Mouse (Mus musculus) lung, adult 2 months (tissue): ENCODE results near the gene Mybpc2. TPM values are rescaled to one million over a fixed set of nuclear protein-coding genes. Genes with fewer than 3 reads are reported as not detected.

ENCODE experiments used
- DNase-seq: peaks from one replicate; pipeline ENCODE4 v3.0.0; 2022
- H3K4me1 ChIP-seq: fragments of 200-500 bp; 2 replicates; pipeline ENCODE4 v1.6.1; 2011; ENCODE audit warnings: low read length; ENCODE audit not compliant: control insufficient read depth, insufficient read depth
- H3K4me3 ChIP-seq: fragments of 200-500 bp; replicated peaks from 2 replicates; pipeline ENCODE3; 2011; ENCODE audit warnings: low read depth, mild to moderate bottlenecking, control low read depth, low read length; ENCODE audit errors: extremely low read depth
- CTCF ChIP-seq: fragments of 200-500 bp; IDR thresholded peaks from 2 replicates; pipeline ENCODE4 v1.5.1; 2011; ENCODE audit warnings: mild to moderate bottlenecking, low read length, control low read depth; ENCODE audit not compliant: insufficient read depth
- POLR2A ChIP-seq: fragments of 200-500 bp; IDR thresholded peaks from 2 replicates; pipeline ENCODE4 v1.6.1; 2011; ENCODE audit warnings: low read depth, mild to moderate bottlenecking, control low read depth, low read length, borderline replicate concordance; ENCODE audit errors: extremely low read depth
- WGBS: fragments of 180-500 bp; shearing (Covaris S2); methylation state at CpG from one replicate; pipeline ENCODE4 v1.1.7; 2018; 5-methylcytosine and 5-hydroxymethylcytosine counted together
- polyA plus RNA-seq: library from polyadenylated mRNA; depleted of rRNA; stranded (reverse); fragments of >200 nt; gene quantifications from 2 replicates; pipeline ENCODE4 v1.2.3, GENCODE M21; 2012

The Mybpc2 gene
- polyA plus RNA-seq, 1 experiment = 10.5 TPM

DNA sequence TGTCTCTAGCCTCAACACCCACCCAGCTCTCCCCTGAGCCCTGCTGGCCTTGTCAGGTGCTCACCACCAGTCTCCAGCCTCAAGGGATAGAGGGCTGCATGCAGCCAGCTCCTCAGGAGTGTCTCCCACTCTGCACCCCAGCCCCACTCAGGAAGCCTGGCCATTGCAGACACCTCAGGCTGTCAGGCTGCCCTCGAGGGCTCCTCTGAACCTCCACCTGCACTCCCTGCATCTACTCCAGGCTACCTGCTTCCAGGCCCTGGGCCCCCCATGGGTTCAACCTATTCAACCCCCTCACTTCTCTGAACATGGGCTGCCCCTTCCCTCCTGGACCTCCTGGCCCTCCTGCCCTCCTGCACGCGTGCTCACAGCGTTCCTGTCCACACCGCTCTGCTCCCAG is 33.1 kb downstream of the Mybpc2 start:
- DNase-seq = no peak
- Histone ChIP-seq H3K4me3 (no peak overlapping the region), H3K4me1 (no peaks in the 10 kb centered on the region)
- WGBS = 95% methylated on average over 5 of the region's 5 CpGs
- no peak for TF ChIP-seq POLR2A
- TF ChIP-seq CTCF = no peak

DNA sequence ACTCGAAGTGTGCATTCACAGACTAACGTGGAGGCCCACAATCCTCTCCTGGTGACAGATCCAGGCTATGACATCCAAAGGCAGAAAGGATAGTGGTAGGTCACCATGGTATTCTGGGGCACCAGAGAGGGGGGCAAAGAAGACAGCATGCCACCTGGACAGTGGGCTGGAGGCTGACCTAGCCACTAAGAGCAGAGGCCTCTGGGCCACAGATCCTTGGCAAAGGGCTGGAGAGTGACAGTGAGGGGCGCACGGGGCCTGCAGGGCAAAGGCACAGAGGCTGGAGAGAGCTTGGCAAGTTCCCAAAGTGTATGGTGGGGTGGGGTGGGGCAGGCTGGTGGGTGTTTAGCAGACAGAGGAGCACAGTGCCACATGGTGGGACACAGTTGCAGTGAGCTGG is 34.2 kb downstream of the Mybpc2 start:
- no peak for DNase-seq
- H3K4me1 ChIP-seq = no peaks in the 10 kb centered on the region
- no peak for TF ChIP-seq CTCF
- no peak for TF ChIP-seq POLR2A
- 80% methylated on average over 4 of the region's 4 CpGs for WGBS
- H3K4me3 ChIP-seq = no peak overlapping the region

DNA sequence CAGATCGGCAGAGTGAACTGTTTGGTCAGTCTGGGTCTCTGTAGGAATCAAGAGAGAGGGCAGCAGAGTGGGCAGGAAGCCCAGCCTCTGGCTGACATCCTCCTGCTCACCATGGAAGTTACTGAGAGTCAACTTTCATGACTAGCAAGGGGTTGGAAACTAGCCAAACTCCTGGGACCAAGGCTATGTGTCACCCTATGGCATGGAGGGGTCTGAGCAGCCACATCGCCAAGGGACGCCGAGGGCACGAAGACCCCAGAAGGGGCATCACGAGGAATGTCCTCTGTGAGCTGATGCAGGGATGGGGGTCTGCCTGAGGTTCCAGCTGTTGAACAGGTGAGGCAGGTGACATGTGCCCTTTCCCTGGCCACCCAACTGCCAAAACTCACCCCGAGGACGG is 35.9 kb downstream of the Mybpc2 start:
- no peak for DNase-seq
- TF ChIP-seq POLR2A = no peak
- TF ChIP-seq CTCF = no peak
- no peak overlapping the region for H3K4me3 ChIP-seq
- no peaks in the 10 kb centered on the region for H3K4me1 ChIP-seq
- 89% methylated on average over 8 of the region's 8 CpGs for WGBS

DNA sequence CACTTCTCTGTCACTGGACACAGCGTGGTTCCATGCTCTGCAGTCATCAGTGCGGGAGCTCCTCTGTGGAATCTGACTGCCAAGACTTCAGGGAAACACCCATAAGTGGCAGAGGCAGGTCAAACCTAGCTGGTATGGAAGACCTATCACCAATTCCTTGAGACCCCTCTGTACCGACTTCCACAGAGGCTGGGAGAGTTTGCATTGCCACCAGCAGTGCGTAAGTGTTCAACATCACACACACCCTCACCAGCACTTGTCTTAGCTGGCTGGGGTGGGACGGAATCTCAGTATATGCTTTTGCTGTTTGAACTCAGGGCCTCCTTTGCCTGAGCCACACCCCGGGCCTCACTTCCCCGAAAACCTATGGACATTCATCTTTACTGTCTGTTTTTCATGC is 36.5 kb downstream of the Mybpc2 start:
- Histone ChIP-seq H3K4me3 (no peak overlapping the region), H3K4me1 (no peaks in the 10 kb centered on the region)
- 85% methylated on average over 7 of the region's 7 CpGs for WGBS
- TF ChIP-seq CTCF (no peak), POLR2A (no peak)
- DNase-seq = no peak

DNA sequence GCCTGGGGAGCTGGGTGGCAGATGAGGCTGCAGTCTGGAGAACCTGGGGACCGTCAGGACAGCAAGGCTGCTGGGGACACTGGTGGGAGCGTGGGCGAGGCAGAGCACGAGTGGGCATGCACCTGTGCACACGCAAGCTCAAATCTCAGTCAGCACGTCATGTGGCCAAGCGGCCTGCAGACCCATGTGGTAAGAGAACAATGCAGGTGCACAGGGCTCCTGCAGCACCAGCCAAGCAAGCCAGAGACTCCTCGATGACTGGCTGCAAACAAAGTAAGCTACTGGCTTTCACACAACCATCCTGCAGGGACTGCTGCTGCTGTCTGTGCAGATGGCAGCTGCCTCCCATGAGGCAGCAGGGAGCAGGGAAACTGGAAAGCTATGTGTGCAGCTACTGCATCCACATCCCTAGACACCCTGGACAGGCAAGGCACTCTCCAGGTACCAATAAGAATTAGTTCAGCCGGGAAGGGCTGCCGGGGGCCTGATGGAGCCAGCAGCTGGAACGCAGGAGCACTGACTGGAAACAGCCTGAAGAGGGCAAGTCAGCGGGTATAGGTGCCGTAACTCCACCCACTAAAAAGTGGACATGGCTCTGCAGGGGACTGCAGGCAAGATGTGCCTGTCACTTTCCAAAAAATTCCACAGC is 37.4 kb downstream of the Mybpc2 start:
- H3K4me3 ChIP-seq = no peak overlapping the region
- no peak for DNase-seq
- no peaks in the 10 kb centered on the region for H3K4me1 ChIP-seq
- TF ChIP-seq POLR2A (no peak), CTCF (no peak)
- WGBS = 71% methylated on average over 13 of the region's 13 CpGs

DNA sequence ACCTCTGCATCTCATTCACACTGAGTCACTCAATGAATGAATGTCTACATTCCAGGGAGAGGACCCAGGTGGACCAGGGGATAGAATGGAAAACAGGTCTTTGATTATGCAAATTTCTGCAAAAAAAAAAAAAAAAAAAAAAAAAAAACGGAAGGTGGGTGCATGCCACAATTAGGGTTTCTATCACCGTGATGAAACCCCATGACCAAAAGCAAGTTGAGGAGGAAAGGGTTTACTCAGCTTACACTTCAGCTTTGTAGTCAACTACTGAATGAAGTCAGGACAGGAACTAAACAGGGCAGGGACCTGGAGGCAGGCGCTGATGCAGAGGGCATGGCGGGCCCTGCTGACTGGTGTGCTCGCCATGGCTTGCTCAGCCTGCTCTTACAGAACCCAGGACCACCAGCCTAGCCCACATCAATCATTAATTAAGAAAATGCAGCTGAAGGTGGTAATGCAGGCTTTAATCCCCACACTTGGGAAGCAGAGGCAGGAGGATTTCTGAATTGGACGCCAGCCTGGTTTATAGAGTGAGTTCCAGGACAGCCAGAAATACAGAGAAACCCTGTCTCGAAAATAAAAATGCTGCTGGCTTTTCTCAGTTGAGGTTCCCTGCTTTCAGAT is 38.8 kb downstream of the Mybpc2 start:
- H3K4me1 ChIP-seq = no peaks in the 10 kb centered on the region
- no peak overlapping the region for H3K4me3 ChIP-seq
- no peak for TF ChIP-seq POLR2A
- DNase-seq = no peak
- WGBS = 74% methylated on average over 7 of the region's 7 CpGs

DNA sequence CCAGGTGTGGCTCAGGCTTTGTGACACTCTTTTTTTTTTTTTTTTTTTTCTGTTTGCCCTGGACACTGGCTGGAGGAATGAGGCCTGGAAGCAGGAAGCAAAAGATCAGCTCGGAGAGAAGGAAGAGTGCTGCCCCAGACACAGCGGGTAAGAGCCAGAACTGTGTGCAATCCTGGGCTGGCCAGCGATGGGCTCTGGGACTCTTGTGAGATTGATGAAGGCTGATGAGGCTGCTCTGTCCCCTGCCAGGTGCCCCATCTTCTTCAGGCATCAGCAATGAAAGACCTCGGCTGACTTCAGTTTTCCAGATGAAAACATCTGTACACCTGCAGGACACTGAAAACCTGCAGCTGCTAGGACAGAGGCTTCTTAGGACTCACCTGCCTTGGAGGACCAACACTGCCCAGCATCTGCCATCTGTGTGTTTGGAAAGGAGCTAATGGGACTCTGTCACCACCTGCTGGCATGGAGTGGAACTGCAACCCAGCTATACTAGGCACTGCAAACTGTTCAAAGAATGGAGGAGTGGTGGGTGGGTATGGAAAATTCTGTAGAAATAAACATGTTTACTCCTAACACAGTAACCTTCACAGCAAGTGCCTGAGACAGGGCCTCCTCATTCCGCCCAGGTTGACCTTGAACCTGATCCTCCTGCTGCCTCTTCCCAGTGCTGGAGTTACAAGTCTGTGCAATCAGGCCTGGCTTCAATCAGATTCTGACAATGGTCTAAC is 39.5 kb downstream of the Mybpc2 start:
- WGBS = 32% methylated on average over 5 of the region's 5 CpGs
- peak; percentile 71 for DNase-seq
- TF ChIP-seq POLR2A (no peak), CTCF (peak; percentile 99)
- Histone ChIP-seq H3K4me3 (no peak overlapping the region), H3K4me1 (no peaks in the 10 kb centered on the region)

DNA sequence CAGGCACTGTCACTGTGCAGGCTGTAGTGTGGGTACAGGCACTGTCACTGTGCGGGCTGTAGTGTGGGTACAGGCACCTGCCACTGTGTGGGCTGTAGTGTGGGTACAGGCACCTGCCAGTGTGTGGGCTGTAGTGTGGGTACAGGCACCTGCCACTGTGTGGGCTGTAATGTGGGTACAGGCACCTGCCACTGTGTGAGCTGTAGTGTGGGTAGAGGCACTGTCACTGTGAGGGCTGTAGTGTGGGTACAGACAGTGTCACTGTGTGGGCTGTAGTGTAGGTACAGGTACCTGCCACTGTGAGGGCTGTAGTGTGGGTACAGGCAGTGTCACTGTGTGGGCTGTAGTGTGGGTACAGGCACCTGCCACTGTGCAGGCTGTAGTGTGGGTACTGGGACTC is 40.3 kb downstream of the Mybpc2 start:
- Histone ChIP-seq H3K4me1 (no peaks in the 10 kb centered on the region), H3K4me3 (no peak overlapping the region)
- DNase-seq = no peak
- WGBS = 96% methylated on average over 1 of the region's 1 CpGs
- TF ChIP-seq CTCF = no peak
- no peak for TF ChIP-seq POLR2A

DNA sequence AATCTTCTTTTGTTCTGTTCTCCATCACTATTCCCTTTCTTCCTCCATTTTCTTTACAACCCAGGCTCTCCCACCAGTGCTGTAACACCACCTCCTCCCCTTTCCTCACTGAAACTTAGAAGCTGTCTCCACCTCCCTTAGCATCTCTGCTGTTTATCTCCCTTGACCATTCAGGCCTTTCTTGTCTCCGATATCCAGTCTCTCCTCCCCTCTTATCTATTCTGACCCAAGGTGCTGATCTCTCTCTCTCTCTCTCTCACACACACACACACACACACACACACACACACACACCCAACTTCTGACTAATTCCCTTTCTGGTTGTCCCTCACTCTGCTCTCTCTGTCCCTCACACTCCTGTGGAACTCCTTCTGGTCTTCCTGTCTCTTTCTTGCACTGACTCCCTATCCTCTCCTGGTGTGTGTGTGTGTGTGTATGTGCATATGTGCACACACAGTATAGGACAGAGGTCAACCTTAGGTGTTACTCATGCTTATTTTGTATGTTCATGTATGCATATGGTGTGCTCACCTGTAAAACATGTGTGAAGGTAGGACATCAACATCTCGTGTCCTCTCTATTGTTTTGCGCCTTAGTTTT is 41.5 kb downstream of the Mybpc2 start:
- Histone ChIP-seq H3K4me3 (no peak overlapping the region), H3K4me1 (no peaks in the 10 kb centered on the region)
- no peak for TF ChIP-seq POLR2A
- no peak for TF ChIP-seq CTCF
- DNase-seq = no peak
- WGBS = 57% methylated on average over 3 of the region's 3 CpGs

DNA sequence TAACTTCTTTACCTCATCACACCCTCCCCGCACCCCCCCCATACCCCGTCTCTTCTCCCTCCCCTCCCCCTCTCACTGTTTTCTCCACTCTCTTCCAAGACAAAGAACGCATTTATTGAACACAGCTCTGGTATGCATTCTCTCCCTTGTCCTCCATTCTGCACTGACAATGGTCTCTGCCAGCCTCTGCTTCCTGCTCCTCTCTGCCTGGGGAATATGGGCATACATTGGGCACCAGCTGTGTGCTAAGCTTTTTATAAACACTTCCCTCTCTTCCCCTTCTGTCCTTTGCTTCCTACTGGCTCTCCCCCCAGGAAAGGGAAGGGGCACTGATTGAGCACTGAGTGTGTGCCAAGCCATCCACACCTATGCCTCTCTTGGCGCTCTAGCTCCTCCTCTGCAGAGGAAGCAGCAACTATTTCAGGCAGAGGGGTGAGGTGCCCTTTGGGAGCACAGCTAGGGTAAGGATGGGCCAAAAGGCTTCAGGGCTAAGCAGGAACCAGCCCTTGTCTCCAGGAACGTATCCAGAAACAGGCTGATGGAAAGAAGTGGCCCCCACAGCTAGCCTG is 49.3 kb downstream of the Mybpc2 start:
- Histone ChIP-seq H3K4me1 (peaks cover 5% of the 10 kb centered on the region; the same call in 1 of the 2 replicates), H3K4me3 (no peak overlapping the region)
- 24% methylated on average over 5 of the region's 5 CpGs for WGBS
- DNase-seq = no peak
- TF ChIP-seq CTCF = no peak
